Mouse (Mus musculus): ENCODE data around the gene Sap25. TPM values are rescaled to one million over a fixed set of nuclear protein-coding genes. Genes with fewer than 3 reads are reported as not detected.

The Sap25 gene
- total RNA-seq, 1 experiment, result 12.0 TPM

- Histone ChIP-seq H3K9me3 (ENCODE audit: control insufficient read depth, insufficient read depth, low read depth, low read length) (no peaks in the 10 kb centered on the region), H3K4me3 (ENCODE audit: insufficient read depth in 1 of 2, low read depth in 1 of 2, low read length in 2 of 2, poor library complexity in 1 of 2, severe bottlenecking in 1 of 2) (no peak overlapping the region), H3K36me3 (ENCODE audit: control insufficient read depth, insufficient read depth, low read length, poor library complexity, severe bottlenecking) (peaks cover 3% of the 10 kb centered on the region; the same call in 1 of the 2 replicates), H3K4me1 (ENCODE audit: control insufficient read depth in 2 of 2, insufficient read depth in 2 of 2, low read length in 2 of 2, poor library complexity in 1 of 2) (peaks cover 9 to 14% of the 10 kb centered on the region in 2 experiments; a peak in 3 of 4 replicates), H3K27ac (ENCODE audit: insufficient read depth, low read depth, low read length, poor library complexity, severe bottlenecking) (no peak overlapping the region), H3K9ac (ENCODE audit: insufficient read depth, low read depth, low read length, poor library complexity, severe bottlenecking) (no peak overlapping the region; the same call in 1 of the 2 replicates)
- in situ Hi-C loops (cut with MboI; ENCODE audit: low sequenced_read_pairs in 2 of 2, unreplicated experiment in 2 of 2), result no loop called here
- TF ChIP-seq ZNF384 (IDR thresholded peaks at IDR 0.05; ENCODE audit: low read depth, low read length) (no peak), CHD2 (IDR thresholded peaks at IDR 0.05; ENCODE audit: low read depth, low read length) (no peak), ZC3H11A (IDR thresholded peaks at IDR 0.05; ENCODE audit: borderline replicate concordance, low read depth, low read length) (no peak), MAFK (IDR thresholded peaks at IDR 0.05; ENCODE audit: insufficient read depth, low read depth, low read length) (no peak), HCFC1 (IDR thresholded peaks at IDR 0.05; ENCODE audit: borderline replicate concordance, insufficient read depth, low read length) (no peak)
- DNase-seq (ENCODE audit: low read depth, low spot score), result no peak
Observed at GRCm38 (mm10) chr5:137672361-137672760, 31.2 kb downstream of the Sap25 start.

- in situ Hi-C loops (cut with MboI; ENCODE audit: low sequenced_read_pairs in 2 of 2, unreplicated experiment in 2 of 2), result no loop called here
Observed at GRCm38 (mm10) chr5:137673015-137673414, 31.9 kb downstream of the Sap25 start.

GRCm38 (mm10) chr5:137674786-137675185 lies 33.7 kb downstream of the Sap25 start:
- TF ChIP-seq MAFK (IDR thresholded peaks at IDR 0.05; ENCODE audit: insufficient read depth, low read depth, low read length), result no peak
- no peak for TF ChIP-seq ZNF384 (IDR thresholded peaks at IDR 0.05; ENCODE audit: low read depth, low read length)
- no peak for TF ChIP-seq CHD2 (IDR thresholded peaks at IDR 0.05; ENCODE audit: low read depth, low read length)
- no peak for TF ChIP-seq ZC3H11A (IDR thresholded peaks at IDR 0.05; ENCODE audit: borderline replicate concordance, low read depth, low read length)
- no peak for TF ChIP-seq HCFC1 (IDR thresholded peaks at IDR 0.05; ENCODE audit: borderline replicate concordance, insufficient read depth, low read length)
- H3K4me3 ChIP-seq (ENCODE audit: insufficient read depth in 1 of 2, low read depth in 1 of 2, low read length in 2 of 2, poor library complexity in 1 of 2, severe bottlenecking in 1 of 2), result no peak overlapping the region
- in situ Hi-C loops (cut with MboI; ENCODE audit: low sequenced_read_pairs in 2 of 2, unreplicated experiment in 2 of 2), result no loop called here
- H3K27ac ChIP-seq (ENCODE audit: insufficient read depth, low read depth, low read length, poor library complexity, severe bottlenecking), result no peak overlapping the region
- H3K4me1 ChIP-seq (ENCODE audit: control insufficient read depth in 2 of 2, insufficient read depth in 2 of 2, low read length in 2 of 2, poor library complexity in 1 of 2), result peaks cover 7 to 11% of the 10 kb centered on the region in 2 experiments; a peak in 3 of 4 replicates
- no peaks in the 10 kb centered on the region for H3K9me3 ChIP-seq (ENCODE audit: control insufficient read depth, insufficient read depth, low read depth, low read length)
- no peak overlapping the region for H3K9ac ChIP-seq (ENCODE audit: insufficient read depth, low read depth, low read length, poor library complexity, severe bottlenecking)
- no peak for DNase-seq (ENCODE audit: low read depth, low spot score)
- H3K36me3 ChIP-seq (ENCODE audit: control insufficient read depth, insufficient read depth, low read length, poor library complexity, severe bottlenecking), result peaks cover 2% of the 10 kb centered on the region; the same call in 1 of the 2 replicates

More at GRCm38 (mm10) chr5:137673015-137673414, 31.9 kb downstream of the Sap25 start:
- no peak overlapping the region; the same call in 1 of the 2 replicates for H3K9ac ChIP-seq (ENCODE audit: insufficient read depth, low read depth, low read length, poor library complexity, severe bottlenecking)
- TF ChIP-seq ZNF384 (IDR thresholded peaks at IDR 0.05; ENCODE audit: low read depth, low read length) (no peak), CHD2 (IDR thresholded peaks at IDR 0.05; ENCODE audit: low read depth, low read length) (no peak), MAFK (IDR thresholded peaks at IDR 0.05; ENCODE audit: insufficient read depth, low read depth, low read length) (no peak), HCFC1 (IDR thresholded peaks at IDR 0.05; ENCODE audit: borderline replicate concordance, insufficient read depth, low read length) (no peak), ZC3H11A (IDR thresholded peaks at IDR 0.05; ENCODE audit: borderline replicate concordance, low read depth, low read length) (no peak)
- peaks cover 2% of the 10 kb centered on the region; the same call in 1 of the 2 replicates for H3K36me3 ChIP-seq (ENCODE audit: control insufficient read depth, insufficient read depth, low read length, poor library complexity, severe bottlenecking)
- H3K9me3 ChIP-seq (ENCODE audit: control insufficient read depth, insufficient read depth, low read depth, low read length), result no peaks in the 10 kb centered on the region
- no peak overlapping the region for H3K4me3 ChIP-seq (ENCODE audit: insufficient read depth in 1 of 2, low read depth in 1 of 2, low read length in 2 of 2, poor library complexity in 1 of 2, severe bottlenecking in 1 of 2)
- peaks cover 9 to 14% of the 10 kb centered on the region in 2 experiments; a peak in 3 of 4 replicates for H3K4me1 ChIP-seq (ENCODE audit: control insufficient read depth in 2 of 2, insufficient read depth in 2 of 2, low read length in 2 of 2, poor library complexity in 1 of 2)
- DNase-seq (ENCODE audit: low read depth, low spot score), result no peak
- H3K27ac ChIP-seq (ENCODE audit: insufficient read depth, low read depth, low read length, poor library complexity, severe bottlenecking), result no peak overlapping the region

DNA sequence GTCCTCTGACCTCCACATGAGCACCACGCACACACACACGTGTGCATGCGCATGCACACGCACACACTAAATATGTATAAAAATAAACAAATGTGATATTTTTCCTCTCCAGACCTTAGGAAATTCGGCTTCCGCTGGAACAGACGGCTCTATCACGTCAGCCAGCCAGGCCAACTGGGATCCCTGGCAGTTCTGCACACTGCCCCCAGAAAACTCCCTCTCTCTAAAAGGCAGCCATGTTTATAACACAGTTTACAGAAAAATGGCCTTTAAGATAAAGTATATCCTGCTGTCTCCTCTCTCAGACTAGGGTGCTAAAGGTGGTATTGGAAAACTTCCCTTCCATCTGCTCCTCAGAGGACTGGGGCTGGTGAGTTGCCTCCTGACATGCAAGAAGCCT lies 36.7 kb downstream of the Sap25 start:
- Histone ChIP-seq H3K4me3 (ENCODE audit: insufficient read depth in 1 of 2, low read depth in 1 of 2, low read length in 2 of 2, poor library complexity in 1 of 2, severe bottlenecking in 1 of 2) (no peak overlapping the region), H3K9ac (ENCODE audit: insufficient read depth, low read depth, low read length, poor library complexity, severe bottlenecking) (no peak overlapping the region), H3K9me3 (ENCODE audit: control insufficient read depth, insufficient read depth, low read depth, low read length) (no peaks in the 10 kb centered on the region), H3K4me1 (ENCODE audit: control insufficient read depth in 2 of 2, insufficient read depth in 2 of 2, low read length in 2 of 2, poor library complexity in 1 of 2) (peaks cover 0 to 6% of the 10 kb centered on the region in 2 experiments; a peak in 2 of 4 replicates), H3K36me3 (ENCODE audit: control insufficient read depth, insufficient read depth, low read length, poor library complexity, severe bottlenecking) (peaks cover 2% of the 10 kb centered on the region; the same call in 1 of the 2 replicates), H3K27ac (ENCODE audit: insufficient read depth, low read depth, low read length, poor library complexity, severe bottlenecking) (no peak overlapping the region)
- in situ Hi-C loops (cut with MboI; ENCODE audit: low sequenced_read_pairs in 2 of 2, unreplicated experiment in 2 of 2), result no loop called here
- TF ChIP-seq HCFC1 (IDR thresholded peaks at IDR 0.05; ENCODE audit: borderline replicate concordance, insufficient read depth, low read length), result no peak
- no peak for TF ChIP-seq ZNF384 (IDR thresholded peaks at IDR 0.05; ENCODE audit: low read depth, low read length)
- no peak for TF ChIP-seq MAFK (IDR thresholded peaks at IDR 0.05; ENCODE audit: insufficient read depth, low read depth, low read length)
- no peak for DNase-seq (ENCODE audit: low read depth, low spot score)
